Mouse (Mus musculus): ENCODE results near the gene Cntn1.
"Not testable (repeated sequence)": the region's sequence is repeated elsewhere in the genome, so short reads cannot be mapped to it uniquely, and the experiment has no call there.

The Cntn1 gene

GRCm38 (mm10) chr15:92268741-92269322 lies 217.9 kb downstream of the Cntn1 start:
- no peak for DNase-seq (ENCODE audit: low spot score)

GRCm38 (mm10) chr15:92271801-92272365 lies 220.9 kb downstream of the Cntn1 start:
- no peak for DNase-seq (ENCODE audit: low spot score)

GRCm38 (mm10) chr15:92276826-92277225 lies 225.9 kb downstream of the Cntn1 start:
- no peak for DNase-seq (ENCODE audit: low spot score)

GRCm38 (mm10) chr15:92277984-92278383 lies 227.0 kb downstream of the Cntn1 start:
- DNase-seq (ENCODE audit: low spot score): no peak

- DNase-seq (ENCODE audit: low spot score): no peak
These were observed 230.0 kb downstream of the Cntn1 start for GRCm38 (mm10) chr15:92280966-92281365.

- no peak for DNase-seq (ENCODE audit: low spot score)
These were observed 236.7 kb downstream of the Cntn1 start for GRCm38 (mm10) chr15:92287616-92288015.

- no peak for DNase-seq (ENCODE audit: low spot score)
These were observed 245.5 kb downstream of the Cntn1 start for GRCm38 (mm10) chr15:92296479-92296878.

GRCm38 (mm10) chr15:92302796-92303195 lies 251.8 kb downstream of the Cntn1 start:
- no peak for DNase-seq (ENCODE audit: low spot score)

- DNase-seq (ENCODE audit: low spot score): no peak
These were observed 253.3 kb downstream of the Cntn1 start for GRCm38 (mm10) chr15:92304221-92304620.

GRCm38 (mm10) chr15:92321959-92322358 lies 271.0 kb downstream of the Cntn1 start:
- no peak for DNase-seq (ENCODE audit: low spot score)

- DNase-seq (ENCODE audit: low spot score): no peak
These were observed 276.1 kb downstream of the Cntn1 start for GRCm38 (mm10) chr15:92327111-92327510.

GRCm38 (mm10) chr15:92340253-92340652 lies 289.3 kb downstream of the Cntn1 start:
- no peak for DNase-seq (ENCODE audit: low spot score)

GRCm38 (mm10) chr15:92341424-92341823 lies 290.5 kb downstream of the Cntn1 start:
- DNase-seq (ENCODE audit: low spot score): no peak

- DNase-seq (ENCODE audit: low spot score): no peak
These were observed 293.3 kb downstream of the Cntn1 start for GRCm38 (mm10) chr15:92344136-92344869.

- no peak for DNase-seq (ENCODE audit: low spot score)
These were observed 296.5 kb downstream of the Cntn1 start for GRCm38 (mm10) chr15:92347426-92347825.

GRCm38 (mm10) chr15:92347902-92348301 lies 296.9 kb downstream of the Cntn1 start:
- DNase-seq (ENCODE audit: low spot score): no peak

- DNase-seq (ENCODE audit: low spot score): not testable (repeated sequence)
These were observed 297.5 kb downstream of the Cntn1 start for GRCm38 (mm10) chr15:92348453-92348852.

- no peak for DNase-seq (ENCODE audit: low spot score)
These were observed 313.2 kb downstream of the Cntn1 start for GRCm38 (mm10) chr15:92364153-92364552.

- no peak for DNase-seq (ENCODE audit: low spot score)
These were observed 313.6 kb downstream of the Cntn1 start for GRCm38 (mm10) chr15:92364592-92364991.

All from ovary, postnatal 36 days (tissue).